Mouse (Mus musculus) spleen, postnatal 10 days (tissue): ENCODE results near the gene Spdef.

ENCODE experiments used
- DNase-seq, 2 experiments: peaks; one replicate each; pipeline ENCODE4 v3.0.0; 2021 to 2022; ENCODE audit warnings: low spot score in 2 of 2

Spdef gene

GRCm38 (mm10) chr17:27678924-27679813 is 49.6 kb downstream of the Spdef start:
- no peak for DNase-seq

GRCm38 (mm10) chr17:27677756-27678155 is 51.0 kb downstream of the Spdef start:
- DNase-seq: no peak

- DNase-seq: no peak
Measured at GRCm38 (mm10) chr17:27676270-27676669, 52.5 kb downstream of the Spdef start.

GRCm38 (mm10) chr17:27675453-27675852 is 53.3 kb downstream of the Spdef start:
- DNase-seq: no peak

- DNase-seq: no peak
Measured at GRCm38 (mm10) chr17:27673945-27674344, 54.8 kb downstream of the Spdef start.

GRCm38 (mm10) chr17:27671720-27672119 is 57.0 kb downstream of the Spdef start:
- no peak for DNase-seq
